Mouse (Mus musculus): ENCODE measurements around the gene Nbeal1.

- no peak for TF ChIP-seq CTCF (IDR thresholded peaks at IDR 0.05; ENCODE audit: borderline replicate concordance, insufficient read depth, low read depth, low read length)
- no peak for TF ChIP-seq POLR2A (IDR thresholded peaks at IDR 0.05; ENCODE audit: borderline replicate concordance, insufficient read depth, low read length)
Measured at GRCm38 (mm10) chr1:60169626-60170025, 10.8 kb upstream of the Nbeal1 start.

Measured in cerebellum, adult 2 months (tissue).